Mouse (Mus musculus) cerebellum, postnatal 25 days (tissue): ENCODE results near the gene Fgd5.
"Not testable (repeated sequence)": the region's sequence is repeated elsewhere in the genome, so short reads cannot be mapped to it uniquely, and the experiment has no call there.

Source experiments
- DNase-seq, 2 experiments: peaks; one replicate each; pipeline ENCODE4 v3.0.0; 2021; ENCODE audit warnings: mixed read lengths in 2 of 2

Gene Fgd5

DNA sequence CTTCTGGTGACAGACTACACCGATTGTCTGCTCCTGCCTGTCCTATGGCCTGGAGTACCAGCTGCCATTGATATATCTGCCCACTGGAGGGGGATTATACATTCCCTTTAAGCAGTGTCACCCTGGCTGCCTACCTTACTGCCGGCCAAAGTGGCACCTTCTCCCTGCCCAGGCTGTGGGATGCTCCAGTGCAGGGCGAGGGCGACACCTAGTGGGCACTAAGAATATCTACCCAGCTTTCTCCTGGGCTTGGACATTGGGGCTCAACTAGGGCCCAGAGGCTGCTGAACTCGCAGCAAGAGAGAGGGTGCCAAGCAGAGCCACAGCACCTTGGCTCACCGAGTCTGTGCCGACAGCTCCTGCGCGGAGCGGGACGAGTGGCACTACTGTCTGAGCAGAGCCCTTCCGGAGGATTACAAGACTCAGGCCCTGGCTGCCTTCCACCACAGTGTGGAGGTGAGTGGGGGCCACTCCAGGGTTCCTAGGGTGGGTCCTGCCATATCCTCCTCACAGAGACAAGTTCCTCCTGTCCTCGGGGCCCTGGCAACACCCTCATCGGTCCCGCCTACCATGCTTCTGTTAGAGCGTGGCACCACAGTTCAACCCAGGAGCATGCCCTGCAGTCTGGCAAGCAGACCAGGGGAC, 88.6 kb downstream of the Fgd5 start:
- peak; percentile 79 to 87 for DNase-seq

DNA sequence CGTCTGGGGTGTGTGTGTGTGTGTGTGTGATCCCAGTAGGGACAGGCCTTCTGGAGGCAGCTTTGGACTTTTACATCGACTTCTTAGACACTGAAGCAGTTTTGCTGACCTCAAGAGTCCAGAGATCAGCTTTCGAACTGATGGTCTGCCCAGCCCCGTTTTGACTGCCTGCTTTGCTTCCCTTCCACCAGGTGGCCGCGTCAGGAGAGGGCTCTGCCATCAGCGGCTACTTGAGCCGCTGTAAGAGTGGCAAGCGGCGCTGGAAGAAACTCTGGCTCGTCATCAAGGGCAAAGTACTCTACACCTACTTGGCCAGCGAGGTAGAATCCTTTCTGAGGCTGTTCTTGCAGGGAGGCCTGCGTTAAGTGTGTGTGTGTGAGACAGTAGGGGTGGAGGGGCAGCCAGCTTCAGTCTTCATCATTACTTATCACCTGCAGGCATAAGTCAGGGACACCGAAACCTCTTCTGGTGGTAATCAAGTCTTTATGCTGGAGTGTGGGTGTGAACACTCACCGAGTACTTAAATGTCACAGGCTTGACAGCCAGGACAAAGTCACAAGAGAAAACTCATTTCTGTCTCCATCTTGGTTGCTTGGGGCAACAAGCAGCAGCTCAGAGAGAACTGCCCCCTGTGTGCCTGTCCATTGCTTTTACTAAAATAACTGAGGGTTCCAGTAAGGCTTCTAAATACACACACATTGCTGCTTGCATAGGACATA, 92.6 kb downstream of the Fgd5 start:
- no peak for DNase-seq

DNA sequence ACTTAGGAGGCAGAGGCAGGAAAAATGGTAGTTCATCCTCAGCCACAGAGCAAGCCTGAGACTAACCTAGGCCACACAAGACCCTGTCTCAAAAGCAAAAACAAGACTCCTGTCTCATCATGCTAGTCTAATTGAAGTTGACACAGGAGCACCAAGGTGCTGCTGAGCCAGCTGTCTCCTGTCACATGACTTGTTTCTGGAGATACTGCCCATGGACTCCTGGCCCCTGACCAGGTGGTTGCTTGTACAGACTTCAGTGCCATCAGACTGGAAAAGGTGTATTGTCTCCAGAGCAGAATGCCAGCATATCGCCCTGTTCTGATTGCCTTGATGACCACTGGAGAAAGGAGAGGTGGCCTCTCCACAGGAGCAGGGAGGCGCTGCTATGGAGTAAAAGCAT, 102.1 kb downstream of the Fgd5 start:
- no peak for DNase-seq

DNA sequence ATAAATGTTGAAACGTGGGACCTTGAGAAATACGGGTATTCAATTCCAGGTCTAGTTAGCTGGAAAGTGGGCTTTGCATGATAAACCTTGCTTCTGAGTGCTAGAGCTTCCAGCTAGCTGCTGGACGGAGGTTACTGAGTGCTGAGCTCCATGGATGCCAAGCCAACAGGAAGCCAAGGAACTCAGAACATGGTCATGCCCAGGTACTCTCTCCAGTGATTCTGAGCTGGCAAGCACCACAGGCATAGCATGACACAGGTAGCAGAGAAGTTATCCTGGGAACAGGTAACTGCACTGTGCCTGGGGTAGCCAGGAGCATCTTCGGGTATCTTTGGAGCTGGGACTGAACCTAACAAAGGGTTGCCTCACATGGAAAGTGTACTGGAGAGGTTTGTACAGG, 104.1 kb downstream of the Fgd5 start:
- DNase-seq, result no peak

GRCm38 (mm10) chr6:92084932-92085331, 106.3 kb downstream of the Fgd5 start:
- DNase-seq, result no peak

- not testable (repeated sequence) for DNase-seq
Observed at GRCm38 (mm10) chr6:92089141-92089540, 110.5 kb downstream of the Fgd5 start.

- DNase-seq, result no peak
Observed at GRCm38 (mm10) chr6:92089982-92090381, 111.3 kb downstream of the Fgd5 start.

- DNase-seq, result no peak
Observed at GRCm38 (mm10) chr6:92090497-92090896, 111.8 kb downstream of the Fgd5 start.

DNA sequence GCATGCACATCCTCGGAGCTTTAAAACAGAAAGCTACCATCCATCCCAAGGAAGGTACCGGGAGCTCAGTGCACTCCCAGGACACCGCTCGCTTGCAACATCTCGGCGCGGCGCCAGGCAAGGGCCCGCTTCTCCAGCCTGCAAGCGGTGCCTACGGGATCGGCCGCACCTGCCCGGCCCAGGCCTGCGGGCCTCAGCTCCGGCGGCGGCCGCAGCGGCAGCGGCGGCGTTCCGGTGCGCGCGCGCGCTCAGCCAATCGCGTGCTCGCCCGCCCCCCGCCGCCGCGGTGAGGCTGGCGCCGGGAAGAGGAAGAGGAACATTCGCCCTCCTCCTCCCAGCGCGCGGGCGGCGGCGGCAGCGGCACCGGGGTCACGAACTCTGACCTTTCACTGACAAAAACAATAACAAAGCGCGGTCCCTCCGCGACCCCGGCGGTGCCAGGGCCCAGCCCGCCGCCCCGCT, 112.5 kb downstream of the Fgd5 start, which contains the start of gene Nr2c2:
Gene Nr2c2, plus strand, starts transcription at position 261 of the 462 bp plus-strand sequence.
- peak; percentile 91 to 95 for DNase-seq

DNA sequence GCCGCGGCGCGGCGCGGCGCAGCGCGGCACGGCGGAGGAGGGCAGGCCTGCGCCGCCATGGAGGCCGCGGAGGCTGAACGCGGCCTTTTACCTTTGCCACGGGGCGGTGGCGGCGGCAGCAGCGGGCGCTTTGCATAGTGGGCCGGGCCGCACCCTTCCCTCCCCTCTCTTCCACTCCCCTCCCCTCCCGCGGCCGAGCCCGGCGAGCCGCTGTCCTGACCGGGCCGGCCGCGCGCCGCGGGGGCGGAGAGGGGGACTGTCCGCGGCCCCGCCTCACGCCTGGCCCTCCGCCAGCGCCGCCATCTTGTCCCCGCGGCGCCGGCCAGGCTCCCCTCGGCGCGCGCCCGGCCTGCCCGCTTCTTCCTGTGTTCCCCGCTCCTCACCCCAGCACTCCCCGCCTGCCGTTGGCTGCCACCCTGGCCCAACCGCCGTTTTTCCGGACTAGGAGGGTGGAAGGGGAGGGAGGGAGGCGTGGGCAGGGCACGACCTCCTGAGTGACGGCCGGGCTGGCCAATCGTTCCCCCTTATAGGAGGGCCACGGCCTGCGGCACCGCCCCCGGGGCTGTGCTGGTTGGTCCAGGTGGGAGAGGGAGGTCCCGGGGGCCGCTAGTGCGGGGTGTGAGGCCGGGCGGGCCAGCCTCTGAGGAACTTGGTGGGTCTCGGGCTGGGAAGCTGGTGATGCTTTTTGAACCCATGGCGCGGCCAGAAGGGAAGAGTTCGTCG, 113.2 kb downstream of the Fgd5 start:
- DNase-seq, result peak; percentile 100

DNA sequence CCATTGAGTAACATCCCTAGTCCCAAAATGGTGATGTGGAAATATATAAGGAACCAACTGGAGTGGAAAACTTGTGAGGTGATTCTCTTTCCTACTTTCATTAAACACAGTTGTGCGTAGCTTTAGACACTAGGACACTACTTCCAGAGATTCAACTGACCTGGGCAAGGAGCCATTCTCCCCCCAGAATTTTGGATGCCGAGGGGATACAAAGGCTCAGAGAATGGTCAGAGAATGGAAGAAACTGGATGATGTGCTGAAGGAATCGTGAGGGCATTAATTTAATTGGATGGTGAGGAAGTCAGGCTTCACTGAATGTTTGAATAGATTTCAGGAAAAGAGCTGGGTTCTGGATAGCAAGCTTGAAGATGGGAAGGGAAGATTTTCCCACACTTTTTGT, 114.1 kb downstream of the Fgd5 start:
- peak in 1 of 2 experiments; percentile 28 for DNase-seq

DNA sequence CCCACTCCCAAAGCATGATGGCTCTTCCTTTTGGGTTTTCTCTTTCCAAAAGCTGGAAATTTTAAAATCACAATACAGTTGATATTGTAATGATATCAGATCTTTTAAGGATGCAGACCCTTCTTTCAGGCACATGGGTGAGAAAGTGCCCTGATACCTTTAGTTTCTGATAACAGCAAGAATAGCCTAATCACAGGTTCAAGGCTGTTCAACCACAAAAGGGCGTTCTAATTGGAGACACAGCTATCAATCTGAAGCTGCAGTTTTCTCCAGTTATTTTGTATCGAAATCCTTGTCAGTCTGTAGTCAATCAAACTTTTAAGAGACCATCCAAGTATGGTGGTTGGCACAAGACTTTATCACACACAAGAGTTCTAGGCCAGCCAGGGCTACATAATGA, 115.2 kb downstream of the Fgd5 start:
- no peak for DNase-seq

- DNase-seq, result no peak
Observed at GRCm38 (mm10) chr6:92100679-92101360, 122.1 kb downstream of the Fgd5 start.

- DNase-seq, result no peak
Observed at GRCm38 (mm10) chr6:92124547-92124946, 145.9 kb downstream of the Fgd5 start.
